Mouse (Mus musculus): ENCODE results near the gene Ap4b1.
"Not testable (repeated sequence)": the region's sequence is repeated elsewhere in the genome, so short reads cannot be mapped to it uniquely, and the experiment has no call there.

Gene Ap4b1

DNA sequence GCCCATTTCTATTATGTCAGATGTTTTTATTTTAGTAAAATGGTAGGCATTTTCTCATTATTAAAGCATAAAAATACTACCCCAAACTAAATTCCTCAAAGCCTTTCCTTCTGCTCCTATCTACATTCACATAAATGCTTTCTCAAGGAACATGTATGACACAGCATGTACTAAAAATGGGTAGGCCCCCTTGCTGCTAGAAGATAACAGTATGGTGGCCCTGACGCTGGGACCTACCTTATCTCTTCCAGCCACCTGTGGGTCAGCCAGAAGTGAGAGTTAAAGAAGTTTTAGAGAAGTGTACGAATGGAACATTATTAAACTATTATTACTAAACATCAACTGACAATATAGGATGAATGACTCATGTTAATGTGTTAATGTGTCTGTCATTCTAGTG, 9.8 kb upstream of the Ap4b1 start:
- DNase-seq (ENCODE audit: low read depth, low spot score) = no peak

DNA sequence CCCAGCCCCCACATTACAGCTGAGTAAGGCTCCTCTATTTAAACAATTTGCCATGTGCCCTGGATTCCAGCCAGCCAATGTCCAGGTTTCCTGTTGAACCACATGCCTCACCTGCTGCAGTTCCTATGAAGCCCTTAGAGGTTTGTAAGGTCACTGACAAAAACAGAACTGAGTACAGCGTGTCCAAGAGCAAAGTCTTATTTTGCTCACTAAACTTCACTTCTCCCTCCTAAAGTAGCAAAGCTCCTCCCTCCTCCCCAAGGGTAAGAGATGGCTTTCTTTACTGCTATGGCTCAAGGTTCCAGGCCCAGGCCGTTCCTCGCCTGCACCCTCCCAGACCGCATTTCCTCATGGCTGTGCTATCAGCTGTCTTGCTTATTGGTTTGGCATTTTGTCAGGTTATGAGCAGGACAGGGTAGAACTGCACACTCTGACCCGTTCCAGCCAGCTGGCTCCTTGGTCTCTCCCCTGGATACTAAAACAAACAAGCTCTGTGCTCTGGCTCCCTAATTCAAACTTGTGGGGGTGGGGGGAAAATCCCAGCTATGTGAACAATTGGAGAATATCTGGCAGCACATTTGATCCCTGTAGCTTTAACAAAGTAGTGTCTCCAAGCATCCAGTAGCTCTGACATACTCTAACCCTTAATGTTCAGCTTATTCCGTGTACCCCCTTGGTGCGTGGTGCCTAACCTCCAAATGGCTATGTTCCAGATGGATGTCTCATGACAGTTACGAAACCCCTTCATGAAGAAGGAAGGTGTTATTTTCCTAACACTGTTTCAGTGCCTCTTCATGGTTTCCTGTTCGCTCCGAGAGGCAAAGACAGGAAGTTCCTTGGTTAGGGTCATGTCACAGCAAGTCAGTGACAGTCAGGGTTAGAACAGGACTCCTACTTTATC, 7.4 kb upstream of the Ap4b1 start:
- no peak for DNase-seq (ENCODE audit: low read depth, low spot score)

DNA sequence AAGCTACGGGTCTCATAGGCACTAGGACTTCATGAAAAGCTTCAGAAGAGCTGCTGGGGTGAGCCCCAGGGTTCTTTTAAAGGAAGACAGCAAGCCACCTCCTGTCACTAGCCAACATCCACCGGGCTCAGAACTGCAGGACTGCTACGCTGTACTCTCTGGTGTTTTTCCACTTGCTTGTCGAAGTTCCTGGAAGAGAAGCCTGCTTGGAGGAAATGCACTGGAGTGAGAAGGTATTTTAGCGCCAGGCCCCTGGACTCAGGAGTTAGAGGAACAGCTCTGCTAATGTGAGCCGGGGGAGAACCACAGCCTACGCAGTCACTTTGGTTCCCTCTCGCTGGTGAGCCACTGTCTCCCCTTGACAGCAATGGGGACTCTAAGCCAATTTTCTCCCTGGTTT, 6.5 kb upstream of the Ap4b1 start:
- DNase-seq (ENCODE audit: low read depth, low spot score) = no peak

DNA sequence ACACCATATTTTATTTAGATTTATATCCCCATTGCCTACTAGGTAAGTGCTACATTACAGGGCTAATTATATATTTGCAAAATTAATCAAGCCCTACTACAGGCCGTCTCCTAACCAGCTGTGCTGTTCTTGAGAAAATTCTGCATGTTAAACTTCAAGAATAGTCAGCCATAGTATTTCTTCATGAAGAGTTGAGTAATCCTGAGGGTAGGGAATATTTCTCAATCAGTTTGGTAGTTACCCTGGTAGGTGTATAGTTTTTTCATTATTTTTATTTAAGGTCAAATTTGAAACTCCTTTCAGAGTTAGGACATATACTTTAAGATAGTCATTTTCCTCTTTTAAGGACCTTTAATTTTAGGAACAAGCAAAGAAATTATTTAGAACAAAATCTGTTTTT, 3.6 kb upstream of the Ap4b1 start:
- no peak for DNase-seq (ENCODE audit: low read depth, low spot score)

DNA sequence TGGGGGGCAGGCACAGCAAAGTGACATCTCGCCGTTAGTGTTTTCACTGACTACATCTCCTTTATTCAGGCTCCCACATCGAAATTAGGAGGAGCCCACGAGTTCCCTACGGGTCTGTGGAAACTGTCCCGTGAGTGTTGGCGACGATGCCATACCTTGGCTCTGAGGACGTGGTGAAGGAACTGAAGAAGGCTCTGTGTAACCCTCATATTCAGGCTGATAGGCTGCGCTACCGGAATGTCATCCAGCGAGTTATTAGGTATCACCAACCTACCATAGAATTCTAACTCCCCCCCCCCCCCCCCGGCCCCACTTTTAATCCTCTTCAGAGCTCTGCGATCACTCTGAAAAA, 455 bp downstream of the Ap4b1 start:
- DNase-seq (ENCODE audit: low read depth, low spot score) = no peak

DNA sequence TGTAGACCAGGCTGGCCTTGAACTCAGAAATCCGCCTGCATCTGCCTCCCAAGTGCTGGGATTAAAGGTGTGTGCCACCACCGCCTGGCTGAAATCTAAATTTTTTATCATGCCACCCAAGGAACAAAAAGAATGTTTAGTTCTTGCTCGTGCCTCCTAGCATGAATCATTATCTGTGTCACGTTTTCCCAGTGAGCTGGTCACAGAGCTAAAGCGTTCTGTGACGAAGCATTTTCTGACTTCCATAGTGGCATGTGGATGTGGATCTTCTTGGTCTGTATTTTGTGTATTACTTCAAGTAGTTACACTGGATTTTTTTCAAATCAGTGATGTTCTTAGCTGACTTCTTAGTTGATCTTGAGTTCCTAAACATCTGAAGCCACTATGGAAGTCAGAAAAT, 1.6 kb downstream of the Ap4b1 start:
- DNase-seq (ENCODE audit: low read depth, low spot score) = no peak

DNA sequence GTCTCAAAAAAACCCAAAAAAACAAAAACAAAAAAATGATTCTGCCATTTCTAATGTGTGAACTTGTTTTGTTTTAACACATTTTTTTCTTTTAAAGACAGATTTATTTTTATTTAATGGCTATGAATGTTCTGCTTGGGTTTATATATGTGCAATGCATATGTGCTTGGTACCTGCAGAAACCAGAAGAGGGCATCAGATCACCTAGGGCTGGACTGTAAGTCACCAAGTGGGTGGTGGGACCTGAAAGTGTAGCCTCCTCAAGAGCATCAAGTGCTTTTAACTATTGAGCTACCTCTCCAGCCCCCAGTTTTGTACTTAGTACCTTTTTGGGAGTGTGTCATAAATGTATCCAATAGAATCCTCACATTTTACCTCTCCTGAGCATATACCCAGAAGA, 18.2 kb downstream of the Ap4b1 start:
- peak; percentile 27 for DNase-seq (ENCODE audit: low read depth, low spot score)

DNA sequence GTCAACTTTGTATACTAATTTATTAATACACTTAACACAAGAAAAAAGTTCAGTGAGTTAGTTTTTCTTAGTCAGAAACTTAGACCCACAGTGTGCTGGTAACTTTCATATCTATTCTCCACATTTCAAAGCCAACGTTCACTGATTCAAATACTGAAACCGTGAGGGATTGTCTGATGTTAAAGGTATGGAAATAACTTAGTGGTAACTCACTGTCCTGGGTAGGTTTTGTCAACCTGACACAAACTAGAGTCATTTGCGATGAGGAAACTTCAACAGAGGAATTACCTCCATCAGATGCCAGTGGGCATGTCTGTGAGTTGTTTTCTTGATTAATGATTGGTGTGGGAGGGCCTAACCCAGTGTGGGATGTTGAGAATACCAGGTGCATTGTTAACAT, 19.7 kb downstream of the Ap4b1 start:
- no peak for DNase-seq (ENCODE audit: low read depth, low spot score)

DNA sequence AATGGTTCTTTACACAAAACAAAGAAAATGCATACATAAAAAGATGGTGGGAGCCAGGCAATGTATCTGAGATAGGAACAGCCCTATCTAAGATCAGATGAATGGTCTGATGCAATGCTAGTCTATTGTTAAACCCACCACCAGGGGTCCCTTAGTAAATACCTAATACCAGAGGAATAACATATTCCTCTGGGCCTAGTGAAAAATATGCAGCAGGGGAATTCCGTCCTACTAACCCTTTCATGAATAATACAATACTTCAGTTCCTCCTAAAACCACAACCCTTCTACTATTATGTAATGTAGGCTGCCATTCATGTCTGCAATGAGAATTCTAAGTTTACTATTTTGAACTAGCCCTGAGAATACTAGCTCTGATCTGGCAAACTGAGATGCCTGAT, 21.4 kb downstream of the Ap4b1 start:
- DNase-seq (ENCODE audit: low read depth, low spot score) = peak; percentile 48

DNA sequence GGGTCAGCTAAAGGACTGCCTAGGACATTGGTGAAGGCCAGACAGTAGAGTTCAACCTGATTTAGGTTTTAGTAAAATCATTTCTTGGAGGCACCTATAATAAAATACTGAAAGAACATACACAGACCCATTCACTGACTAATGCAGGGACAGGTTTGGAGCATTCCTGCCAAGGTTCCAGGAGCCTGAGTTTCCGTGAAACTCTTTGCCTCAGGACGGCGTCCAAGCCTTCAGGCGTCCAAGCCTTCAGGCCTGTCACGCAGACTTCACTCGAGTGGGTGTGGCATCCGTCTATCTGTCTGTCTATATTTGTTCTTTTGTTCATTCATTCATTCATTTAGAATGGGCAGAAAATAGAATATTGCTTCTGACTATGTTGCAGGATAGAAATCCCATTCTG, 21.8 kb downstream of the Ap4b1 start:
- no peak for DNase-seq (ENCODE audit: low read depth, low spot score)

DNA sequence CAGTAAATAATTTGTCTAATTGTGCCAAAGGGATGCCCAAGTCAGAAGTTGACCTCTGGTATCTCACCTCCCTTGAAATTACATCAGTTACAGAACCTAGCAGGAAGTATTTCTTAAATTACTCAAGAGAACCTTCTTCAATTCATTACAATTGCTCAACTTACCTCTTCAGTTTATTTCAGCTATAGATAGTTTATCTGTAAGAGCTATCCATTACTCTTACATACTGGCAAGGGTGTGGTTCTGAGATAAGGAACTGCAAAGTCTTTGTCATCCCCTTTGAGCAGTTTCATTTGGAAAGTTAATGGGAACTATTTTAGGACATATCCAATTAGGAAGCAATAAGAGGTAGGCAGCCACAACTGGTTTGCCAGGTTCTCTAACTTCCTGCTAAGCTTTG, 23.1 kb downstream of the Ap4b1 start, which contains the start of gene Bcl2l15:
Bcl2l15 (plus strand) TSS at position 176 of the 400 bp plus-strand sequence.
- DNase-seq (ENCODE audit: low read depth, low spot score) = no peak

DNA sequence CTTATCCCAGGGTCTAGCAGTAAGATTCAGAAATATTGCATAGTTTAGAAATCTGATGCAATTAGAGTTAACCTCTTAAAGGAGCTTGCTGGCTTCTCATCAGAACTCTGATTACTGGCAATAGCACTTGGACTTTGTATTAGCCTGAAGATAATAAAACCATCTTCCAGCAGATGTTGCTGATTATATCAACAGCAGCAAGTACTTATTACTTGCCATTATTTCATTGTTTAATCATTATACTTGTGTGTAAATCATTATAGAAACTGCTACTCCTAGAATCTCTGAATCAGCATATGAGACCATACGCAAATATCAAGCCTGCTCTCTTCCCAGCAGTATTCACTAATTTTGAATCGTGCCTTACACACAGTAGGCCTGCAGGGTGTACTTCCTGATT, 24.7 kb downstream of the Ap4b1 start:
- no peak for DNase-seq (ENCODE audit: low read depth, low spot score)

DNA sequence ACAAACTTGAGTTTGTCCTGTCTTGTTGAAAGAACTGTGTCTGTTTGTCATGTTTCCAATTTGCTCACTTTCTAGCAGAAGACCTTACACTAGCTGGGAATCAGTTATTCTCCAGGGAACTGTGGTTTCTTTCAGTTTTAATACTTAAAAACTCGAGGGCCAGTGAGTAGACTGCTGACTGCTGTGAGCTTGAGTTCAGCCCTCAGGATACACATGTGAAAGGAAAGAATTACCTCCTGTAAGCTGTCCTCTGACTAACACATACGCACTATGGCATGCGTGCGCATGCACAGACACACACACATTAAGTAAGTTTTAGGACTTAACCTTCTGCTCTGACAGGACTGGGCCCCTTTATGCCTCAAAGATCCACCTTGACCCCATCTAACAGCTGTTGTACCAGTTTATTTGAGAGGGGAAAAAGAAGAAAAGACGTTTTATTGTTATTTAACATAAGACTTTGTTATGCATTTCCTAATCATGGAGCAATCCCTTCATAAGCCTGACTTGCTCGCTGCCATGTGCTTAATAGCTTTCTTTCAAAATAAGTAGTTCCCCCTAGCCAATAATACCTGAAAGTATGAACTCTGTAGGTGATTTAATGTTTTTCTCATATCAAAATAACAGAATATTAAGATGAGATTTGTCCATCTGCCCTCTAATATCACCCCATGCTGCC, 26.1 kb downstream of the Ap4b1 start:
- no peak for DNase-seq (ENCODE audit: low read depth, low spot score)

DNA sequence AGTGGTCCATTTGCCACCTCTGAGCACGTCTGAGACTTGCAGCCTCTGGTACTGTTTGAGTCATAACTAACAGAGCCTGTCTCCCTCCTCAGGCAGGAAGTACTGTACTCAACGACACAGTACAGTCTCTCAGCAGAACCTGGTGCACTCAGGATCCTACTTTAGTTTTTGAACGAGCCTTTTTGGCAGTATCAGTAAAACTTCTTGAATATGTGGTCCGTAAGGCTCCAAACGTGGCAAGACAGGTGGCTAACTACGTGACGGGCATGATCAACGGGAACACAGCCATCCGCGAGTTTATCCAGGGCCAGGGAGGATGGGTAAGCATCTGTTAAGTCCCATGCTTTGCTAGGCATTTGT, 26.6 kb downstream of the Ap4b1 start:
- no peak for DNase-seq (ENCODE audit: low read depth, low spot score)

DNA sequence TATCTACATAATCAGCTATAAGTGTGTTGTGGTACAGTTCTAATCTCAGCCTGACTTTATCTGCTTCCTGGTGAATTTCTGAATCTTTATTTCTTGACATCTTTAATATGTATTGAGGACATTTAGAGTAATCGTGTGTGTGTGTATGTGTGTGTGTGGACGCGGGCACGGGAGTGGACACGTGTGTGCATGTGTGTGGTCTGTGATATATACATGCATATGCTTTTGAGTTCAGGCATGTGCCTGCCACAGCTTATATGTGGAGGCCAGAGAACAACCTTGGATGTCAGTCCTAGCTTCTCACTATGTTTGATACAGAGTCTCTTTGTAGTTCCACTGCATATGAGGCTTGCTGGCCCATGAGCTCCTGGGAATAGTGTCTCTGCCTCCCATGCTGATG, 27.1 kb downstream of the Ap4b1 start:
- no peak for DNase-seq (ENCODE audit: low read depth, low spot score)

DNA sequence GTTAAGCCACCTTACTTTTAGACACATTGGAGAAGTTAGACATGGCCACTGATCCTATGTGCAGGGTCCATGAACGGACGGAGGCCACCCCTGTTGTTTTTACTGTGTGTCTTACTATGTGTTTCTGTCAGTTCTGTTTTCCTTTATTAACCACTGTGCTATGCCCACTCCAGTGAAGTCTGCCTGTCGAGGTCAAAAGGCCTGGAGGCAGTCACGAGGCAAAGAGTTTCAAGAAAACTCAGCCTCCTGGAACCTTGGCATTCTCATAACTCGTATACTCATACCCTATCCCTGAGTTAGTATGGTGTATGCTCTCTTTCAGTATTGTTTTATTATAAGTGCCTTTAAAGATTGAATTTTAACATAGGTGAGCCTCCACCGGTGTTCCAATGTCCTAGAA, 30.4 kb downstream of the Ap4b1 start:
- DNase-seq (ENCODE audit: low read depth, low spot score) = peak; percentile 72

DNA sequence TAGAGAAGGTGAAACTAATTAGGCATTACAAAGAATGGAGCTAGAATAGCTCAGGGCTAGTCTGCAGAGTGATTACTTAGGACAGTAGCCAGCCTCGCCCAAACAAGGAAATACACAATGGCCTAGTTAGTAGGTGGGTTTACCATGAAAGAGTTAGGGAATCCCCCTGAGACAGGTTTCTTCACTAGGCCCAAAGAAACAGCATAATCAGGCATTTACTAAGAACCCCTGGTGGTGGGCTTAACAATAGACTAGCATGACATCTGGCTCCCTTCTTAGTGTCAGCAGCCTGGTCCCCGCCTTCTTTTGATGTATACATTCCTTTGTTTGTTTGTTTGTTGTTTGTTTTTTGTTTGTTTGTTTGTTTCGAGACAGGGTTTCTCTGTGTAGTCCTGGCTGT, 30.9 kb downstream of the Ap4b1 start:
- DNase-seq (ENCODE audit: low read depth, low spot score) = peak; percentile 70

DNA sequence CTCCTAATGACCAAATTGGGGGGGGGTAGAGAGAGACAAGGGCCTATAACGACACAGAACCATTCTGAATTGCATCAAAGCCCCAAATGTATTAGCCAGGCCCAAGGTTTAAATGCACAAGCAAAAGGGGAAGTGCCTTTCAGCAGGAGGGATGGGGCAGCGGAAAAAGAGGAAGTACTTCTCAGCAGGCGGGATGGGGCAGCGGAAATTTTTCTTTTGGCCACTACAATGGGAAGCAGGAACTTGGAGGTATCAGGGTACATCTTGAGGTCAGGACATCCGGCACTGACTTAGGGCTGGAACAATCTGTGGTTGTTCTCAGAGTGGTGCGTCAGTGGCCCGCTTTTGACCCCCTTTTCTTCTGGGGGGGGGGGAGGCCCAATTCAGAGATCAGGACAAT, 31.6 kb downstream of the Ap4b1 start:
- DNase-seq (ENCODE audit: low read depth, low spot score) = not testable (repeated sequence)

DNA sequence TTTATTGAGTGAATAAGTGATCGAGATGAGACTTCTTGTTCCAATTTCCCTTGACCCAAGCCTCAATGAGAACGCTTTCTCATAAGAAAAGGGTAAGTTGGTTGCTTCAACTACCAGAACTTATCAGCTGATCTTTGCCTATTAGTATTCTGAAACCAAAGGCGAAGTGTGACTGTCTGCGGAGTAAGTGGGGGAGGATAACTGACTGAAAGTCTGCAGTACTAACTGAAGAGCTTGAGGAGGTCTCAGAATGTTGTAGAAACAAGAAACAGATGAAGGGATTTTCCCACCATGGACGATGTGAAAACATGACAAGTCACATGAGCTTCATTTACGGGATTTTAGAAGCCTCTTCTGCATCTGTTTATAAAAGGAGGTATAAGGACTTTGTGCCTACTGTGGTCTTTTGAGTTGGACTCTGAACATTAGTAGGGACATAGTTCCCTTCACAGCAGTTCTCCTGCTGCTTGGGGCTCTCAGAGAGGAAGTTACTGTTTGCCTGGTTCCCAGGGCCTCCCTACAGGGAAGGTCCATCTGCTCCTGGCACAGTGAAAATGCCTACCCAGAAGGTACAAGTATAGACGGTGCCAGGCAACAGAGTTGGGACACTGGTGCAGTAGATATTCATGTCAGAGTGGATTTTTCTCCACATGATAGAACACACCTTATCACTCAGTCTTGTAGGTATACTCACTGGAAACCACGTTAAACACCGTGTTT, 41.5 kb downstream of the Ap4b1 start:
- peak; percentile 84 for DNase-seq (ENCODE audit: low read depth, low spot score)

DNA sequence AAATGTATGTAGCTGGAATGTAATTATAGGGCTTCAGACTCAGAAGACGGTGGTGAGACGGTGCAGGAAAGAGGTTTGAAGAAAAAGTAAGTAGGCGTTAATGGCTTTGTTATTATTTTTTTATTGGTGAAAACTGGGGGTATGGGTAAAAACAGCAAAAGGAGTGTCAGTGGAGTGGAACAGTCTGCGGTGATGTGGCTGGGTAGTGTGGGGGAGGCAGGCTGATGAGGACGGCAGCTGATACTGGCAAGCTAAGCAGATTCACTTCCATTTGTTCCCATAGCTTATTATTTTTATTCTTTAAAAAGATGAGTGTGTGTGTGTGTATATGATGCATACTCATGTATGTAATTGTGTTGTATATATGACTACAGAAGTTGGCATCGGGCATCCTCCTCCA, 42.2 kb downstream of the Ap4b1 start:
- no peak for DNase-seq (ENCODE audit: low read depth, low spot score)

DNA sequence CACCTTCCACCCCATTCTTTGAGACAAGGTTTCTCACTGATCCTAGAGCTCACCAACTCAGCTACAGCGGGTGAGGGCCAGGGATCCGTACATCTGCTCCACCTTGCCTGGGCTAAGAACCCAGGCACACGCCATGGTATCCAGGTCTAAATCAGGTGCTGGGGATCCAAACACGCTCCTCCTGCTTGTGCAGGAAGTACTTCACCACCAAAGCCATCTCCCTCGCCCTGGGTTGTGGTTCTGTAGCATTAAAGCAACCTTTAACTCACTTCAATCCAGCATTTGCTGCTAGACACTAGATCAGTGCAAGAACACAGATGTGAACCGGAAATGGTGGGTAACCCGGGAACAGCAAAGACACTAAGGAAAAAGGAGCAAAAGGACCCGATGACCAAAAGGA, 42.6 kb downstream of the Ap4b1 start:
- DNase-seq (ENCODE audit: low read depth, low spot score) = no peak

DNA sequence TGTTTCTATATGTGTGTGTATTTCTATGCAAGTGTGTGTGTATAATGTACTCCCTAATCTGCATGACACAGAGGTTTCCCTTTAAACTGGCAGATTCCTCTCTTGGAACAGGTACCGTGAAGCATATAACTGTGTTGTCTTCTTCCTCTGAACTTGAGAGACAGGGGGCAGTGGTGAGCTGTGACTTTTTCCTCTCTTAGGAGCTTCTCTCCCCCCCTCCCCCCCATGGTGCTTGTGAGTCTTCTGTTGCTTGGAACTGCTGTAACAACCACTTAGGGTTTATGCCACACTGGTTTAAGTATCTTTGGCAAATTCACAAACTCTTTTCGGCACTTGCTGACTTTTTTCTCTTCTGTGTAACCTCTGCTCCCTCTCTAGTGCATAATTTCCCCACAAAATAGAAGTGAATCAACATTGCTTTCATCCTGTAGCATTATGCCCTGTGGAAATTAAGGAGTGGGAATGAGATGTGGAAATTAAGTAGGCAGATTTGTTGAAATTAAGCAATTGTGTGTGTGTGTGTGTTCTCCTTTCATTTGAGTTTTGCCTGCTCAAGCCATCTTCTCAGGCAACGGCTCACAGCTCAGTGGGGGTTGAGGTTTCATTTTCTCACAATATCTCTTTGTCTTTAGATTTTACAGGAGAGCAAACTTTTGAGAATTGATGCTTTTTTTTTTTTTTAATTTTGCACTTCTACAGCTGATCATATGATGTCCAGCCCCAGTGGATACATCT, 43.4 kb downstream of the Ap4b1 start:
- DNase-seq (ENCODE audit: low read depth, low spot score) = peak; percentile 90

All from ZHBTc4 (cell line).